Mouse (Mus musculus) testis, adult 2 months (tissue): Measurements from ENCODE around the gene Wars2. TPM values are rescaled to one million over a fixed set of nuclear protein-coding genes. Genes with fewer than 3 reads are reported as not detected.
A peak's percentile ranks its signal among the peaks of the same experiment; 100 is the strongest.

Source experiments
- H3K27ac ChIP-seq: fragments of 200-500 bp; 2 replicates; pipeline ENCODE4 v1.5.1; 2012; ENCODE audit warnings: low read depth, low read length; ENCODE audit not compliant: control insufficient read depth, insufficient read depth
- H3K27me3 ChIP-seq: fragments of 200-500 bp; 2 replicates; pipeline ENCODE4 v1.6.1; 2012; ENCODE audit warnings: mild to moderate bottlenecking, low read length, moderate library complexity; ENCODE audit not compliant: control insufficient read depth, insufficient read depth
- H3K36me3 ChIP-seq: fragments of 200-500 bp; 2 replicates; pipeline ENCODE4 v1.6.1; 2012; ENCODE audit warnings: mild to moderate bottlenecking, low read length; ENCODE audit not compliant: control insufficient read depth, insufficient read depth
- H3K4me1 ChIP-seq: fragments of 200-500 bp; 2 replicates; pipeline ENCODE4 v1.6.1; 2012; ENCODE audit warnings: low read length; ENCODE audit not compliant: control insufficient read depth, insufficient read depth
- H3K4me3 ChIP-seq: fragments of 200-500 bp; 2 replicates; pipeline ENCODE4 v1.5.1; 2012; ENCODE audit warnings: low read depth, mild to moderate bottlenecking, low read length, moderate library complexity, mixed read lengths; ENCODE audit not compliant: control insufficient read depth
- CTCF ChIP-seq: fragments of 200-500 bp; IDR thresholded peaks from 2 replicates; pipeline ENCODE4 v1.5.1; 2012; ENCODE audit warnings: low read depth, mild to moderate bottlenecking, inconsistent platforms, low read length, moderate library complexity; ENCODE audit not compliant: control insufficient read depth, insufficient read depth, insufficient replicate concordance
- POLR2A ChIP-seq: fragments of 200-500 bp; IDR thresholded peaks from 2 replicates; pipeline ENCODE4 v1.6.1; 2012; ENCODE audit warnings: low read depth, mild to moderate bottlenecking, inconsistent platforms, low read length, moderate library complexity; ENCODE audit not compliant: control insufficient read depth
- polyA plus RNA-seq: library from polyadenylated mRNA; depleted of rRNA; stranded (reverse); fragments of >200 nt; gene quantifications from 2 replicates; pipeline ENCODE4 v1.2.3, GENCODE M21; 2012

Gene Wars2
- polyA plus RNA-seq, 1 experiment, result 1.8 TPM

DNA sequence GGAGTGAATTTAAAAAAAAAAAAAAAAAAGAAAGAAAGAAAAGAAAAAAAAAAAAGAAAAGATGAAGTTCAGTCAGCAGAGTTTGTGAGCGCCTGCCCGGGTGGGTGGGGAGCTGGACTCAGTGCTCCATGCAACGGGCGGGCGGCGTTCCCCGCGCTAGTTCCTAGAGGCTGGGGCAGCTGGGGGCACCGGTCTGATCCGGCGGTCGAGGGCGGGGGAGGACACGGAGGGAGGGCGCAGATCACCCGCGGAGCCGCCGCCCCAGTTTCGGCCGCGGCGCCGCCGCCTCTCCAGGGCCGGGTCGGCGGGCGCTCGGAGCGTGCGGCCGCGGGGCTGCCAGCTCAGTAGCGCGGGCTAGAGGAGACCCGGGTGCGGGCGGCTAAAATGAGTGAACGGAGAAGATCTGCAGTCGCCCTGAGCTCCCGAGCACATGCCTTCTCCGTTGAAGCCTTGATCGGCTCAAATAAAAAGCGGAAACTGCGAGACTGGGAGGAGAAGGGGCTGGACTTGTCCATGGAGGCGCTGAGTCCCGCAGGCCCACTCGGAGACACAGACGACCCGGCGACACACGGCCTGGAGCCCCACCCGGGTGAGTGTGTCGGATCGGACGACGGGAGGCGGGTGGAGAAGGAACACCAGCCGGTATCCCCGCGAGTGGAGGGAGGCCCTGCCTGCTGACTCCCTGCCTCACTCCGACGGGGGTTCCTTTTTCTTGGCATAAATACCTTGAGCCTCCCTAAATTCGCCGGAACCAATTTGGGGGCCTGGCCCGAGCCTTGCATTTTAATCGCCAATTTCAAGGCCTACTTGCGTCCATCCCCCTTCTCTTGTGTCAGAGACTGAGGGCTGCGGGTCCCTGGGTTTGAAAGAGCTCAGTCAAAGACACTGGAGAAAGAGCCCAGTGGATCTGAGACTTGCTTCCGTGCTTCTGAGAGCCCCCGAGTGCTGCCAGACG lies 112.9 kb downstream of the Wars2 start:
- Histone ChIP-seq H3K4me1 (peaks cover 15% of the 10 kb centered on the region), H3K27me3 (peaks cover 28% of the 10 kb centered on the region), H3K36me3 (no peaks in the 10 kb centered on the region), H3K27ac (no peak overlapping the region), H3K4me3 (peak overlapping the region; percentile 12)
- TF ChIP-seq POLR2A (no peak), CTCF (no peak)

DNA sequence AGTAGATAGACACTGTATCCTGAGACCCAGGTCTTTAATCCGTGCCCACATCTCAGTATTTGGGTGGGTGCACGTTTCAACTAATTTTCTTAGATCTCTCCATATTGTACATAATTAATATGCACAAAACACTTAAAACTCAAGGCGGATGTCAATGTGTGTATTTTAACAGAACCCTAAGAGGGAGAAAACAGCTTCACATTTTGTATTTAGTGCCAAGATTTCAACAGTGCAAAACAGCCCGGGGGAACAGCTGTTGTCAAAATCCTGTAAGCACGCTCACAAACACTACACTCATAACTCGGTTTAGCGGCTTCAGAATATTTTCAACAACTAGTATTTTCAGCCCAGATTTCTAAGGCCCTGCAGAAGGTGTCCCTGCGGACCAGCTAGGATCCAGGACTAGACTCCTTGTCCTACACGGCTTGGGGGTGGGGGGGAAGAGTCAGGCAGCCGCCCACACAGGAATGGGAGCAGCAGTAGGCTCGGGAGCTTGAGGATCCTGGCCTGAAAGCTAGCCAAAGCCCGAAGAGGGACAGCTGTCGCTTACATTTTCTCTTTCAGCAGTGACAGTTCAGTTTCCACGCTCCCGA lies 113.8 kb downstream of the Wars2 start:
- Histone ChIP-seq H3K27ac (no peak overlapping the region), H3K27me3 (peaks cover 26% of the 10 kb centered on the region), H3K4me1 (peaks cover 15% of the 10 kb centered on the region), H3K4me3 (no peak overlapping the region), H3K36me3 (no peaks in the 10 kb centered on the region)
- TF ChIP-seq POLR2A (no peak), CTCF (no peak)

DNA sequence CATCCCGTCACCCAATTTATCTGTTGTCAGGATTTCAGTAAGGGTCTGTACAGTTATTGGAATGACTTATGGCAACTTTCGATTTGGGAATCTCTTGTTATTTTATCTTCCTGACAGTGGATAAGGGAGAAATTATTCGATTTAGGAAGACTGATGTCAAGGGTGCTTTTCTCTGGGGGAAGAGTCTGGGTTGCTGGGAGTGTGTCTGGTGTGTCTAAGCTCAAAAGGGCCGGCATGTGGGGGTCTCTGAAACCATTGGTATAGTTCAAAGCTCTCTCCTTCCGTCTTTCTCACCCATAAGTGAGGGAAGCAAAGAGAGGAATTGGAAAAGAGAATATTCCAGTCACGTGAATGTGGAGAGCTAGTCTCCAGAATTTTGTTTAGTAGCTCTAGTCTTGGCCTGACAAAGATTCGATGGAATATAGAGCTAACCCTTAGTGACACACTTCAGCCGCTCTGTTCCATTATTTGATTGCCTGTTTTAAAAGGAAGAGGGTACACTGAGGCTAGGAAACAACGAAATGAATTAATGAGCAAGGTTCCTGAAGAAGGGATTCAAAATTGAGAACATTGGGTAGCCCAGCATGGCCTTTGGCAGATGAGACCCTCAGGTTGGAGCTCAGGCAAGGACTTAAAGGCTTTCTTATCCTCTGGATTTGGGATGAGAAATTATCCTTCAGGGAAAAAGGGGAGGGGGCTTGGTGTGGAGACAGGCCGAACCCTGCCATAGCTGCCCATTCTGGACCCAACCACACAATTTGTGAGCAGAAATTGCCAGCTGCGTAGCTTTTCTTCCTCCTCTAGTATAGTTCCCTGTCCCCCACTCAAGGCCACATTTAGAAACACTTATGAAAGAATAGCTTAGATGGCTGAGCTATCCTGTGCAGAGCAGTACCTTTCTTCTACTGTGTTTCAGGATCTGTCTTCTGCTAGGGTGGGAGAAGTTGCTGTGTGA lies 114.8 kb downstream of the Wars2 start:
- no peak overlapping the region for H3K4me3 ChIP-seq
- no peak for TF ChIP-seq POLR2A
- no peak for TF ChIP-seq CTCF
- H3K27ac ChIP-seq, result no peak overlapping the region
- H3K27me3 ChIP-seq, result peaks cover 23% of the 10 kb centered on the region
- no peaks in the 10 kb centered on the region for H3K36me3 ChIP-seq
- peaks cover 15% of the 10 kb centered on the region for H3K4me1 ChIP-seq

DNA sequence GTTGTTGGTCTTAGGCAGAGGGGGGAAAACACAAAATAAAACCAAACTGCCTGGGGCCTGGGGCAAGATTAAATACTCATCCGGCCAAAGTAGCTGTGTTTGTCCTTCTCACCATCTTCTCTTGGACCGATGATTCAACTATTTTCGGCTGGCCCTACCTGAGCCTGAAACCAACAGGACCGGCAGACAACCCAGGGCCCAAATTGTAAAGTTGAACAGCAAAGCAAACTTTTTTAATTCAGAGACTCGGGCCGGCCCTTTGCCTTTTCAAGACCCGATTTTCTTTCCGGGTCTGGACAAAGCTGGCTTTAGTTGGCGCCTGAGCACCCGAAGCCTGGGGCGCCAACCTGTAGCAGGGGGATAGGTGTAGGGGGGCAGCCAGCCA lies 115.5 kb downstream of the Wars2 start:
- Histone ChIP-seq H3K4me3 (no peak overlapping the region), H3K36me3 (no peaks in the 10 kb centered on the region), H3K4me1 (peaks cover 18% of the 10 kb centered on the region), H3K27ac (no peak overlapping the region), H3K27me3 (peaks cover 25% of the 10 kb centered on the region)
- TF ChIP-seq CTCF (no peak), POLR2A (no peak)

DNA sequence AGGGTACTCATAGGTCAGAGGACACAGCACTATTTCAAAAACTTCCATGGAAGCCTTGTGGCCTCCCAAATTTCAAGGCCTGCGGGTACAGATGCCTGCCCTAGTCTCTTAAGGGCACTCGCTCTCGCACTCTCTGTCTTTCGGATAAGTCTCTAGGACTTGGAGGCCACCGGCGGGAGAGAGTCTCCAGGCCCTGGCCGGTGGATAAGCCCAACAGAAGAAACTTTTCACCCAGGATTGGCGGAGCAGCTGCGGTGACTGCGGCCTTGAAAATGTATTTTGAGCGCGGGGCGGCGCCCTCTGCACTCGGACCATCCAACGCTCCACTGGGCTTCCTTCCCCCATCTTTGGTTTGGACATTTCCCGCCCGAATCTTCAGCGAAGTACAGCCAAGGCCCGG lies 115.9 kb downstream of the Wars2 start:
- no peaks in the 10 kb centered on the region for H3K36me3 ChIP-seq
- no peak overlapping the region for H3K4me3 ChIP-seq
- H3K27ac ChIP-seq, result no peak overlapping the region

DNA sequence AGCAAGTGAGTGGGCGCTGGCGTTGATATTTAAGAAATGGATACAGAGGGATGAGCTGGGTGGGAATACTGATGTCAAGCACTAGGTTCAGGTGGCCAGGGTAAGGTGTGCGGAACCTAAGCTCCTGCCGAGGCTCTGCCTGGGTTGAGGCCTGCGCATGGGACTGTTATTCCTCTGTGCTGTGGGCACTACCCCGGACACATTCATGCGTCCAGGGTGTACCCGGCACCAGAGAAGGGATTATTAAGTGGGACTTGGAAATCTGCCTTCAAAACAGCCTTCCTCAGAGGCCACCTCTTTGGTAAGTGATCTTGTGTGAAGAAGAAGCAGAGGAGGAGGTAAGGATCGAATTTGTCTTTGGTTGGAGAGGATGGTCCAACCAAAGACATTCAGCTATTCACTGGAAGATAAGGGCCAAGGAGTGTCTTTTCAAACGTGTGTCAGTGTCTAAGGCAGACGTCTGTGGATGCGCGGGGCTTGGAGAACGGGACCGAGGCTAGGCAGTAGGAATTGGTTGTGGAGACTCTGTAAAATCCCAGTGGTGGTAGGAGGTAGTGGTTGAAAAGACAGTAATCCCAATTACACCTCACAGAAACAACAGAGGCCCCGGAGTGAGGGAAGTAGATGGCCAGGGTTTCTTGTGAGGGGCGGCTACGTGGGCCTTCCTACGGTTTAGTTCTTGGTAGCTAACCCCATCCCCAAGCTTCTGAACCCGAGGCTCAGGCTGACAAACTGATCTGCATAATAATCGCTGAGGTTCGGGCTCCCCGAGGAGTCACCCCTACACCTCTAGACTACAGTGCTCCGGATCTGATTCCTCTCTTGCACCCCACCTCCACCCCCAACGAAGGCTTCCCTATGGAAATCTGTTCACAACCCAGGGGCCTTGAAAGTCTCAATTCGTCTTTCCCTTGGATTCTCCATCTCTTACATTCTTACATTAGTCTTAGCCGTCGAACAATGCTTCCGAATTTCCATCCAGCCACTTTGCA lies 117.0 kb downstream of the Wars2 start:
- no peak overlapping the region for H3K4me3 ChIP-seq
- TF ChIP-seq CTCF (no peak), POLR2A (no peak)
- H3K27ac ChIP-seq, result no peak overlapping the region
- peaks cover 20% of the 10 kb centered on the region for H3K4me1 ChIP-seq
- H3K36me3 ChIP-seq, result no peaks in the 10 kb centered on the region
- H3K27me3 ChIP-seq, result peaks cover 27% of the 10 kb centered on the region

More for the DNA sequence above, 115.9 kb downstream of the Wars2 start:
- TF ChIP-seq CTCF, result no peak
- no peak for TF ChIP-seq POLR2A
- Histone ChIP-seq H3K4me1 (peaks cover 20% of the 10 kb centered on the region), H3K27me3 (peaks cover 27% of the 10 kb centered on the region)
